Mouse (Mus musculus): ENCODE results near the gene Got2.

Gene Got2

GRCm38 (mm10) chr8:95888285-95889136 lies at the start of gene Got2:
Gene Got2 (minus strand): TSS chr8:95888547.
- DNase-seq, result peak; percentile 94

- DNase-seq, result no peak
Observed at GRCm38 (mm10) chr8:95932841-95933240, 44.5 kb upstream of the Got2 start.

DNA sequence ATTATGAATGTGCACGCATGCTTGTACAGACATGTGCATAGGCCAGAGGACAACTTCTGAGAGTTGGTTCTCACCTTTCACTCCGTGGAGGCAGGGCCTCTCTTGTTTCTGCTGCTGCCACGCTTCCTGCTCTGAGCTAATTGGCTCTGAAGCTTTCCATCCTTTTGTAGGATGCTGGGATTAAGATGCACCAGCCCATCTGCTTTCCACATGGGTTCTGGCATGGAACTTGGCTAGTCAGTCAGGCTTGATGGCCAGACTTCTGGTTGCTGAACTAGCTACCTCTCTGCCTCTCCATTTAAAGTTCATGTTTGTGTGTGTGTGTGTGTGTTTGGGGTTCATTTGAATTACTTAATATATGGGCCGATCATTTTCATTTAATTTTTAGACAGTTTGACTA lies 41.5 kb upstream of the Got2 start:
- DNase-seq, result no peak

GRCm38 (mm10) chr8:95916106-95916505 lies 27.8 kb upstream of the Got2 start:
- DNase-seq, result peak; percentile 41

GRCm38 (mm10) chr8:95914905-95915643 lies 26.7 kb upstream of the Got2 start:
- DNase-seq, result peak; percentile 85

- DNase-seq, result no peak
Observed at GRCm38 (mm10) chr8:95911240-95911639, 22.9 kb upstream of the Got2 start.

DNA sequence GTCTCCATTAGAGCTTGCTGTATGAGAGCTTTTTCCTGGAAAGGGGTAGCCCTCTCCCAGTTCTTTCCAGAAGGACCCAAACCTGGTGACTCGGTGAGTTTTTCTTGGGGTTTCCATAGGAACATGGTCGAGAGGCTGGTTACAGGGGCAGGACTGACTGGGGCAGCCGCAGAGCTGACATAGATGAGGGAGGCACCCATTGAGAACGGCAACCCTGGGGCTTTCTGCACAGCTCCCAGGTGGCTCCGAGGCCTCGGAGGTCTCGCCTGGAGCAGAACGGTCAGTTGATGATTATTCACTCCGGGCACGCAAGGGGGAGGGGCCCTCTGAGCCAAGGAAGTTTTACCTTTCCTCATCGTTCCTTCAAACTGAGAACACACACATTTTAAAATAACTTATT lies 19.5 kb upstream of the Got2 start:
- no peak for DNase-seq

DNA sequence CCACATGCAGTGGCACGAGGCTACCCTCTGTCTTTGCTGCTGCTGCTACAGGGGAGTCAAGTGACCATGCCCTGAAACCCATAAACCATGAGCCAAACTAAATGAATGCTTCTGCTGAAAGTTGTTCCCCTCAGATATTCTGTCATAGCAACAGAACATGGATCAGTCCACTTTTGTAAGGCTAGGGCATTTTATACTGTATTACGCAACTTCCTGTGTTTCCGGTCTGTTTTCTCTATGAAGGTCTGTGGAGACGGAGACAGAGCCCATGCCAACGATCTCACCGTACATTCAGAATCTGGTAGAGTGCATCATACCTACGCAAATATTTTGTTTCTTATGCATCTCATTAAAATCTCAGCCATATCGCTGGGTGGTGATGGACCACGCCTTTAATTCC lies 18.4 kb upstream of the Got2 start:
- no peak for DNase-seq

DNA sequence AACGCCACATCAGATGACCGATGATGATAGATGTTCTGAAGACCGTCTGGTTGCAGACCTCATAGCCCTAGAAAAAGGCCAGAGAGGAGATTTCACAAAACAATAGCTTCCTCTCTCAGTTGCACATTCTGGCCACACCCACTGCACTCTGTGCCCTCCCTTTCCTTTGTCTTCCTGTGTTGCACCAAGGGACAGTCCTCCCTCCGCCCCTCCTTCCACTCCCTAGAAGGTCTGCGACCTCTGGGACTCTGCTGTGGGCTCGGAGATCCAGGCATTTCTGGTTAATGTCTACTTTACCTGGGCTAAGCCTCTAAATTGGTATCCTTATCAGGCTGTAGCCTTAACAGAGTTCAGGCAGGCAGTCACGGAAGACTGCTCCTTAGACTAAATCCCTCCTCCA lies 13.5 kb upstream of the Got2 start:
- DNase-seq, result no peak

GRCm38 (mm10) chr8:95893701-95894100 lies 5.4 kb upstream of the Got2 start:
- no peak for DNase-seq

DNA sequence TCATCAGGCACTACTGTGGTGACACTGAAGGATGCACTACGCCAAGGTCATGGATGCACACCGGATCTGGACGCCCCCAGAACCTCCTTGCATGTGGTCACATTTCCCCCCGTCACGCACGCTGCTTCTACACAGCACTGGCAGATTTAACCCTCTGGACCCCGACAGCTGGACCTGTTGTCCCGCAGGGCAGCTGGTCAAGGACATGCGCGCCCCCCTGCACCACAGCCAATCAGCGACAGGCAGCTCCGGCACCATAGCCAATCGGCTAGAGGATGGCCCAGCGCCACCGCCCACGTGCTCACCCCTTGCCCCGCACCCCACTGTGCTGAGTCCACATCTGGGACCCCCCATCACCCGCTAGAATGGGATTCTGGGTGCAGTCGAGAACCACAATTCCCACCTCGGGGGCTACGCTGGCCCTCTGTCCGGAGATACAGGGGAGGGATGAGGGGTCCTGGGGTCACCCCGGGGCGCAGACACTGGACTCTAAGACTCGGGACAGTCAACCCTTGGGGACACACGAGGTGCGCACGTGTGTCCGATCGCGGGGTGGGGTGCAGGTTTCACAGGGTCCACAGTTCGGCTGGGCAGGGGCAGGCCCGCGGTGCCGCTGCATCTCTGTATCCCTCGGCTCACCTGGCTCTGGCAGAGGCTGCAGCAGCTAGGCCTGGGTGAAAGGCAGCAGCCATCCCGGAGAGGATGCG lies 616 bp downstream of the Got2 start:
- peak; percentile 88 for DNase-seq

DNA sequence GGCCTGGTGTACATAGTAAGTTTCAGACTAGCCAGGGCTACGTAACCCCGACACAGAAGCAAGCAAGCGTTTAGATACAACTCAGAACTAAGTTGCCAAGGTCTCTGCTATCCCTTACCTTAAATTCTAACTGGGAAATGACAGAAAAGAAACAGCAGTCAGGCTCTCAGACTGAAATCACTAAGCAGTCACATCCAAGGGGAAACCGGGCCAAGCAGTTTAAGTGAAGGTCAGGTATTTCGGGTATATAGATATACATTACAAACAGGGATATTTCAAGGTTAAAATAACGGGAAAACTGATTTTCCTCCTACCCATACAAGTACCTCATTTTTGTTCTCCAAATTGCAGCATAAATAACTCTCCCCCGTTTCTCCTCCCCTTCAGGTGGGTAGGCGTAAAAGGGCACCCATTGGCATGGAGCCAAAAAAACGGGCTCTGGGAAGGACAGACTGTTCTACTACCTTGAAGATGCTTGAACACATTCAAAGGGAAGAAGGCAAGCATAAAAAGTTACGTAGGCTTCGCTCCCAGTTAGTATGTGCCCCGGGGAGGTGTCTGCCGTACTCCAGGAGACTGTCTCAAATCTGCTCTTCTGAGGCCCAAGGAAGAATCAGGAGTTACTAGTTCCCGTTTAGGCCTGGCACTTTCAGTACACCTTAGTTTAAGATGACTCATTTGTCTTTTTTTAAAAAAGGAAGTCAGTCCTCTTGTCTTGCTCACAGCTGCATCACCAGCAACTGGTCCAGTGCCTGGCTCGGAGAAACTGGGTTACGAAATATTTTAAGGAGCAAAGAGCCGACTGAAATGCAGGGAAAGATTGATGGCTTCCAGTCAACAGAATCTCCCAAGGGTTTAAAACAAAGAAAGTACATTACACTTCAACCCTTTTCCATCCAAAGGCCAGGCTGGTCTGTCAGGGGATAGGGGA lies 1.4 kb downstream of the Got2 start:
- peak; percentile 66 for DNase-seq

GRCm38 (mm10) chr8:95885966-95886365 lies 2.4 kb downstream of the Got2 start:
- no peak for DNase-seq

DNA sequence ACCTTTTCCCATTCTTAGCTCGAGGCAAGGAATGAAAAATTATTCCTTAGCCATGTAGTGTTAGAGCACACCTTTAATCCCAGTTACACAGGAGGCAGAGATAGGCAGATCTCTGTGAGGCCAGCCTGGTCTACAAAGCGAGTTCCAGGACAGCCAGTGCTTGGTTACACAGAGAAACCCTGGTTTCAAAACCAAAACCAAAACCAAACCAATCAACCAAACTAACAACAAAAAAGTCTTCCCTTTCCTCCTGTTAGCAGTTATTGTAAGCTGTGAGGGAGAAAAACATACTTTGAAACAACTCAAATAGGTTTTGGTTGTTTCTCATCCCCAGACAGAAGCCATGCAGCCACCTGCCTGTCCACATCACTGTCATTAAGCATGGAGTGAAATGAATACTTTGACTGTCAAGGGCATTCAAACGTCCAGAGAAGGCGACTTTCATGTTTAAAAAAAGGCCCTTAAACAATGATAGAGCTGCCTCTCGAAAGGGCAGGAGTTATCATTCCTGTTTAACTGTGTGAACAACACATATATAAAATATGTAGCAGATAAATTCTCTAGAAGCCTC lies 3.0 kb downstream of the Got2 start:
- DNase-seq, result no peak

DNA sequence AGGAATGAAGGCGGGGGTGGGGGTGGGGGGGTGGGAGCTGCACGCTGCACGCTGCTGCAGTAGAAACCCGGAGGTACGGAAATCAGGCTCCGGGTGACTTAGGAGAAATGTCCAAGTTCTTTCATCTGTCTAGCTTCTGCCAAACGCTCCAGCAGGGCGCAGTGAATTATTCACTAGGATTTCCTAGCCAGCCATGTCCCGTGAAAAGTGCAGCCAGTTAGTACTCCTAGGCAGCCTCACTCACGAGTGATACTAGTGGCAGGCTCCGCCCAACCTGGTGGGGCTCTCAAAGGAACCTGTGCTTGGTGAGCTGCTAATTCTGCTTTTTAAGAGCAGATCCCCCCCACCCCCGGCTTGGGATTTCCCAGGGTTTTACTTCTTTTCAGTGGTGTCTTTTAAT lies 3.9 kb downstream of the Got2 start:
- DNase-seq, result peak; percentile 53

GRCm38 (mm10) chr8:95882191-95882590 lies 6.2 kb downstream of the Got2 start:
- DNase-seq, result no peak

GRCm38 (mm10) chr8:95881576-95881975 lies 6.8 kb downstream of the Got2 start:
- DNase-seq, result peak; percentile 17

GRCm38 (mm10) chr8:95879823-95880222 lies 8.5 kb downstream of the Got2 start:
- no peak for DNase-seq

DNA sequence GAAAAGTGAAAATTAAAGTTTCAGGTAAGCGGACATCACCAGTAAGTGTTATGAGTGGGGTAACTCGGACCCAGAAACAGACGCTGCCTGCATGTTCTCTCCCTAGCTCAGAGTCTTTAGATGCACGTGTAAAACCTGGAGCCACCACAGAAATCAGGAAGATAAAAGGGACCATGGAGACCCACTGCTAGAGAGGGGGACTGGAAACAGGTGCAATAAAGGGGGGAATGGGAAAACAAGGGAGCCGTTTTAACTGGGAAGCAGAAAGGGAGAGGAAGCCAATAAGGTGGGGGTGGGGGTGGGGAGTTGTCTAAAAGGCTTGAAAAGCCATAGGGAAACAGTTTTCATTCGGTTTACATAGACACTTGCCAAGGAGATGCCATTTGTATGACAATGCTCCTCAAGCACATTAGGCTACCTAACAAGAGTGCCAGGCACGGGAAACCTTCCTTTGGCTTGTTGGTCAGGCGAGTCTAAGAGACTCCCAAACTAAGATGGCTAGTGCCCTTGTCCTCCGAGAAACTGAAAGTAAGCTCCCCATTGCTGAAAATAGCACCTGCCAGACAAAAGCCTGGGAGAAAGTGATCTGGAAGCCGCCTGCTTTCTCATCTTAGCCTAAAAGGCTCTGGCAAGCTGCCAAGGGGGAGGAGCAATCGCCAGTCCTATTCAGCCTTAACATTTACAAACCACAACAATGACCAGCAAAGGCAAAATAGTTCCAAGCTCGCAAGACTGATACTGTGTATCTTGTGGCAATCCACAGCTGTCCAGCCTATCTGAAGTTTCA lies 10.0 kb downstream of the Got2 start:
- peak; percentile 61 for DNase-seq

- no peak for DNase-seq
Observed at GRCm38 (mm10) chr8:95875270-95875669, 13.1 kb downstream of the Got2 start.

GRCm38 (mm10) chr8:95871690-95872089 lies 16.7 kb downstream of the Got2 start:
- no peak for DNase-seq
